Comparison of ENCODE assay signal across 13 mouse cellular contexts in the genomic region with DNA sequence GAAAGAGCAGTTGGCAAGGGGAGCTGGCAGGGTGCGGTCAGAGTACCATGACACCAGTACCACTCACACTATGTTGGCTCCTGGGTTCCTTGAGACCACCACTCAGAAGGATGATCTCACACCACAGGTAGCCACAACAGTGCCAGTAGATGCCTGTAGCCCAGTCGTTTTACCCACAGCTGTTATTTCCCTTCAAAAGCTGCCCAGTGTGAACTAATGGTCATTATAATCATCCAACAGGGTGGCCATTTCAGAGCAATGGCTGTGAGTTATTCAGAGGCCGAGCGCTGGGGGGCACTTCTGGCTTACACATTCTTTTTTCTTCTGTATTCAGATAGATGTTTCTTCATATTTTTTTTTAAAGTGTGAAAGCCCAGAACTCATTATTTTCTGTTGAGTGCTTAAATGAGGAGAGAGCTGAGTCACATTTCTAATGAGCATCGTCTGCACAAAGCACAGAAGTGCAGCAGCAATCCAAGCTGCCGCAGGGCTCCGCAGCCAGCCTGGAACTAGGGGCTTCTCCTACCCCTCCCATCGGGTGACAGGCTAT.
DNase-seq lines count a peak whose midpoint lies in the region; ATAC-seq and TF ChIP-seq lines count a peak whose summit lies in the region.
"Had no signal": no experiment of that assay in that cellular context is flagged by ENCODE, and none has a peak within 500 bp of the region (broad histone marks: within the 10 kb centered on the region; RNA-seq: fewer than 3 reads in every experiment).

No protein-coding gene starts in this region.

- peak overlapping the region; percentile 45; the same call in 1 of the 2 replicates for H3K27ac ChIP-seq in hindbrain, embryonic 15.5 days (replicated peaks)
- no peak overlapping the region for H3K27ac ChIP-seq in hindbrain, embryonic 11.5 days (ENCODE audit: low read depth, low read length)
- H3K27ac ChIP-seq in forebrain, embryonic 12.5 days: peak overlapping the region; percentile 42; the same call in 1 of the 2 replicates
- no peak overlapping the region for H3K27ac ChIP-seq in liver, postnatal 0 days (ENCODE audit: low read depth)
- H3K27ac ChIP-seq: kidney, postnatal 0 days; limb, embryonic 15.5 days had no signal

- H3K9ac ChIP-seq in hindbrain, embryonic 15.5 days: no peak overlapping the region
- no peak overlapping the region for H3K9ac ChIP-seq in hindbrain, embryonic 11.5 days (ENCODE audit: low read depth, low read length)
- H3K9ac ChIP-seq in forebrain, embryonic 12.5 days: no peak overlapping the region
- H3K9ac ChIP-seq in liver, postnatal 0 days (replicated peaks): no peak overlapping the region
- H3K9ac ChIP-seq: limb, embryonic 15.5 days had no signal

- no peaks in the 10 kb centered on the region for H3K36me3 ChIP-seq in hindbrain, embryonic 15.5 days
- H3K36me3 ChIP-seq in hindbrain, embryonic 11.5 days (ENCODE audit: control insufficient read depth, insufficient read depth, low read length): no peaks in the 10 kb centered on the region
- no peaks in the 10 kb centered on the region for H3K36me3 ChIP-seq in forebrain, embryonic 12.5 days (replicated peaks)
- no peaks in the 10 kb centered on the region for H3K36me3 ChIP-seq in liver, postnatal 0 days (replicated peaks; ENCODE audit: insufficient read depth, low read length)
- H3K36me3 ChIP-seq: limb, embryonic 15.5 days had no signal

- peak; percentile 61; the same call in 1 of the 2 replicates for ATAC-seq in hindbrain, embryonic 15.5 days (ENCODE audit: low FRiP score, low read depth)
- no peak for ATAC-seq in hindbrain, embryonic 11.5 days (ENCODE audit: low FRiP score)
- ATAC-seq in forebrain, embryonic 12.5 days (ENCODE audit: low FRiP score): peak; percentile 78; the same call in 1 of the 2 replicates
- no peak for ATAC-seq in liver, postnatal 0 days

- no peak for TF ChIP-seq EP300 in liver, postnatal 0 days (IDR thresholded peaks at IDR 0.05; ENCODE audit: low read depth)

- no peaks in the 10 kb centered on the region for H3K27me3 ChIP-seq in hindbrain, embryonic 15.5 days
- no peaks in the 10 kb centered on the region for H3K27me3 ChIP-seq in hindbrain, embryonic 11.5 days (ENCODE audit: control insufficient read depth, insufficient read depth, low read length)
- peaks cover 5% of the 10 kb centered on the region; the same call in 1 of the 2 replicates for H3K27me3 ChIP-seq in forebrain, embryonic 12.5 days
- H3K27me3 ChIP-seq in liver, postnatal 0 days (ENCODE audit: insufficient read depth, low read length): no peaks in the 10 kb centered on the region
- H3K27me3 ChIP-seq: limb, embryonic 15.5 days had no signal

- H3K4me3 ChIP-seq in hindbrain, embryonic 15.5 days: no peak overlapping the region
- H3K4me3 ChIP-seq in hindbrain, embryonic 11.5 days (ENCODE audit: low read depth, low read length): no peak overlapping the region
- no peak overlapping the region for H3K4me3 ChIP-seq in forebrain, embryonic 12.5 days (replicated peaks)
- no peak overlapping the region for H3K4me3 ChIP-seq in liver, postnatal 0 days (ENCODE audit: low read depth, low read length)
- H3K4me3 ChIP-seq: limb, embryonic 15.5 days had no signal

- no peak for TF ChIP-seq CTCF in liver, postnatal 0 days (IDR thresholded peaks at IDR 0.05; ENCODE audit: low read depth)

- H3K4me2 ChIP-seq in hindbrain, embryonic 15.5 days: no peak overlapping the region
- no peak overlapping the region for H3K4me2 ChIP-seq in hindbrain, embryonic 11.5 days (replicated peaks; ENCODE audit: low read depth, low read length)
- no peak overlapping the region for H3K4me2 ChIP-seq in forebrain, embryonic 12.5 days
- no peak overlapping the region for H3K4me2 ChIP-seq in liver, postnatal 0 days (ENCODE audit: low read depth, low read length)
- H3K4me2 ChIP-seq: limb, embryonic 15.5 days had no signal

- H3K9me3 ChIP-seq in hindbrain, embryonic 15.5 days: no peaks in the 10 kb centered on the region
- no peaks in the 10 kb centered on the region for H3K9me3 ChIP-seq in hindbrain, embryonic 11.5 days (ENCODE audit: control insufficient read depth, low read length)
- no peaks in the 10 kb centered on the region for H3K9me3 ChIP-seq in forebrain, embryonic 12.5 days
- H3K9me3 ChIP-seq in liver, postnatal 0 days (ENCODE audit: low read length): no peaks in the 10 kb centered on the region
- H3K9me3 ChIP-seq: limb, embryonic 15.5 days had no signal

- WGBS in hindbrain, embryonic 15.5 days: 59% methylated on average over 8 of the region's 8 CpGs
- 81% methylated on average over 8 of the region's 8 CpGs for WGBS in hindbrain, embryonic 11.5 days
- 34% methylated on average over 8 of the region's 8 CpGs for WGBS in forebrain, embryonic 12.5 days
- 72% methylated on average over 8 of the region's 8 CpGs for WGBS in liver, postnatal 0 days (ENCODE audit: insufficient replicate concordance)

- DNase-seq in hindbrain, embryonic 11.5 days (ENCODE audit: low spot score): no peak
- peak; percentile 17 for DNase-seq in layer of hippocampus, adult 9-10 months (ENCODE audit: low spot score)
- peak; percentile 49 to 66 for DNase-seq in right cerebral cortex, adult 2 months (ENCODE audit: low spot score in 2 of 2)
- no peak for DNase-seq in gastrocnemius, adult 8-10 months (ENCODE audit: low spot score in 2 of 2)
- no peak for DNase-seq in liver, postnatal 0 days
- no peak for DNase-seq in adrenal gland, postnatal 4 days (ENCODE audit: low spot score in 2 of 2)
- DNase-seq: adrenal gland, adult 2 months; cerebellum, adult 11 months; lung, postnatal 10 days had no signal

- H3K4me1 ChIP-seq in hindbrain, embryonic 15.5 days (replicated peaks): 0 out of 2 replicates have a peak, but pooled peaks cover 5% of the 10 kb centered on the region
- H3K4me1 ChIP-seq in hindbrain, embryonic 11.5 days (replicated peaks; ENCODE audit: control insufficient read depth, insufficient read depth, low read length): no peaks in the 10 kb centered on the region
- H3K4me1 ChIP-seq in forebrain, embryonic 12.5 days: peaks cover 12% of the 10 kb centered on the region
- no peaks in the 10 kb centered on the region for H3K4me1 ChIP-seq in liver, postnatal 0 days (ENCODE audit: insufficient read depth)
- H3K4me1 ChIP-seq: limb, embryonic 15.5 days had no signal

Comparison
In these comparisons a context has a peak if more than half of its experiments do, and no peak if none do; other contexts are left out.
1. ATAC-seq: peak in hindbrain, embryonic 15.5 days (single experiment) and forebrain, embryonic 12.5 days (single experiment); none in hindbrain, embryonic 11.5 days (single experiment) and liver, postnatal 0 days (single experiment).
2. H3K27ac ChIP-seq: peak in hindbrain, embryonic 15.5 days (single experiment) and forebrain, embryonic 12.5 days (single experiment); none in hindbrain, embryonic 11.5 days (single experiment) and liver, postnatal 0 days (single experiment).
3. DNase-seq: peak in layer of hippocampus, adult 9-10 months (single experiment) and right cerebral cortex, adult 2 months (2 of 2); none in hindbrain, embryonic 11.5 days (single experiment), gastrocnemius, adult 8-10 months (0 of 2), liver, postnatal 0 days (single experiment) and adrenal gland, postnatal 4 days (0 of 2).